ENCODE assay signal across 18 mouse cellular contexts in the genomic region with DNA sequence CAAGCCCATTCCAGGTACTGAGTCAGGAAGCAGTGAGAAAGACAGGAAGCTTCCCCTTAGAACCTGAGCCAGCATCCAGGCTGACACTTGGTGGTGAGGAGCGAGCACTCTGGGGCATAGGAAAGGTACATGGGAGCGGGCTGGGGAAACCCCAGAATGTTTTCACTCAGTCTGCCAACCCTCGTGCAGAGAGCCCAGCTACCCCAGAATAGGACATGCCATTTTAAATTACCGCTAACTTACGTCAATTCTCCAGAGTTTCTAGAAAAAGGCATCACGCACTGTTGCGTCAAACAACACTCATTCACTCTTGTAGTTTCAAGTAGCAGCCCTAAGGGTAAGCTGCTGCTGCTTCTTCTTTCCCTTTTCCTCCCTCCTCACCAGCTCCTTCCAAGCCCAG. TPM values are rescaled to one million over a fixed set of nuclear protein-coding genes. Genes with fewer than 3 reads are reported as not detected.
DNase-seq lines count a peak whose midpoint lies in the region; ATAC-seq and TF ChIP-seq lines count a peak whose summit lies in the region.
"Had no signal": no experiment of that assay in that cellular context is flagged by ENCODE, and none has a peak within 500 bp of the region (broad histone marks: within the 10 kb centered on the region; RNA-seq: fewer than 3 reads in every experiment).

No protein-coding gene starts in this region.

- H3K79me2 ChIP-seq in CH12.LX (replicated peaks; ENCODE audit: control insufficient read depth, extremely low read depth, insufficient read depth, poor library complexity, severe bottlenecking) = no peaks in the 10 kb centered on the region

- H3K27me3 ChIP-seq in lung, postnatal 0 days (replicated peaks; ENCODE audit: insufficient read depth, low read length) = no peaks in the 10 kb centered on the region
- no peaks in the 10 kb centered on the region for H3K27me3 ChIP-seq in CH12.LX (replicated peaks)
- H3K27me3 ChIP-seq in heart, embryonic 11.5 days (ENCODE audit: control insufficient read depth, insufficient read depth, low read length) = no peaks in the 10 kb centered on the region
- no peaks in the 10 kb centered on the region for H3K27me3 ChIP-seq in hindbrain, embryonic 10.5 days (ENCODE audit: insufficient read depth, poor library complexity, severe bottlenecking)
- H3K27me3 ChIP-seq: embryonic facial prominence, embryonic 12.5 days; forebrain, embryonic 13.5 days; forebrain, embryonic 15.5 days had no signal

- H3K4me1 ChIP-seq in lung, postnatal 0 days (ENCODE audit: insufficient read depth, low read depth, low read length) = peaks cover 4% of the 10 kb centered on the region; the same call in 1 of the 2 replicates
- H3K4me1 ChIP-seq in CH12.LX (ENCODE audit: control insufficient read depth in 1 of 2, insufficient read depth in 2 of 2) = peaks cover 20 to 82% of the 10 kb centered on the region in 2 experiments
- H3K4me1 ChIP-seq in heart, embryonic 11.5 days (ENCODE audit: control insufficient read depth, insufficient read depth, low read length) = peaks cover 18% of the 10 kb centered on the region
- peaks cover 8% of the 10 kb centered on the region; the same call in 1 of the 2 replicates for H3K4me1 ChIP-seq in hindbrain, embryonic 10.5 days (replicated peaks)
- H3K4me1 ChIP-seq: embryonic facial prominence, embryonic 10.5 days; embryonic facial prominence, embryonic 12.5 days; forebrain, embryonic 13.5 days; forebrain, embryonic 15.5 days had no signal

- H3K36me3 ChIP-seq in lung, postnatal 0 days (ENCODE audit: insufficient read depth, low read length) = no peaks in the 10 kb centered on the region
- peaks cover 0 to 20% of the 10 kb centered on the region in 2 experiments for H3K36me3 ChIP-seq in CH12.LX (replicated peaks in 1 of 2; ENCODE audit: control insufficient read depth in 1 of 2, insufficient read depth in 1 of 2, low read length in 1 of 2)
- no peaks in the 10 kb centered on the region for H3K36me3 ChIP-seq in heart, embryonic 11.5 days (ENCODE audit: control insufficient read depth, insufficient read depth, low read length)
- H3K36me3 ChIP-seq in hindbrain, embryonic 10.5 days = no peaks in the 10 kb centered on the region
- H3K36me3 ChIP-seq: embryonic facial prominence, embryonic 10.5 days; embryonic facial prominence, embryonic 12.5 days; forebrain, embryonic 15.5 days had no signal

- in situ Hi-C loops in CH12.LX (cut with MboI; ENCODE audit: low pct_ligation_motif_present, low pct_unique_long_range_greater_than_20kb, low sequenced_read_pairs) = no loop called here

- H3K9me3 ChIP-seq in lung, postnatal 0 days (ENCODE audit: low read length) = no peaks in the 10 kb centered on the region
- H3K9me3 ChIP-seq in CH12.LX (replicated peaks; ENCODE audit: low read length) = no peaks in the 10 kb centered on the region
- no peaks in the 10 kb centered on the region for H3K9me3 ChIP-seq in heart, embryonic 11.5 days (replicated peaks; ENCODE audit: control insufficient read depth, low read length)
- no peaks in the 10 kb centered on the region for H3K9me3 ChIP-seq in hindbrain, embryonic 10.5 days
- H3K9me3 ChIP-seq: embryonic facial prominence, embryonic 10.5 days; embryonic facial prominence, embryonic 12.5 days; forebrain, embryonic 13.5 days; forebrain, embryonic 15.5 days had no signal

- no peak overlapping the region for H3K4me2 ChIP-seq in lung, postnatal 0 days (replicated peaks; ENCODE audit: low read depth, low read length)
- peak overlapping the region; percentile 66 for H3K4me2 ChIP-seq in CH12.LX (ENCODE audit: insufficient read depth, low read depth, poor library complexity, severe bottlenecking)
- no peak overlapping the region for H3K4me2 ChIP-seq in heart, embryonic 11.5 days
- H3K4me2 ChIP-seq: embryonic facial prominence, embryonic 12.5 days; forebrain, embryonic 13.5 days; forebrain, embryonic 15.5 days had no signal

- no peak for TF ChIP-seq CTCF in lung, postnatal 0 days (IDR thresholded peaks at IDR 0.05)
- no peak for TF ChIP-seq CTCF in CH12.LX (conservative IDR thresholded peaks at IDR 0.05 in 1 of 2, IDR thresholded peaks at IDR 0.05 in 1 of 2; ENCODE audit: low read depth in 2 of 2, low read length in 2 of 2)

- H3K4me3 ChIP-seq in lung, postnatal 0 days (ENCODE audit: low read depth, low read length) = no peak overlapping the region
- no peak overlapping the region for H3K4me3 ChIP-seq in CH12.LX (replicated peaks in 1 of 3; ENCODE audit: low read depth in 2 of 3, low read length in 2 of 3, poor library complexity in 1 of 3)
- H3K4me3 ChIP-seq in heart, embryonic 11.5 days (ENCODE audit: low read depth, low read length) = no peak overlapping the region
- no peak overlapping the region for H3K4me3 ChIP-seq in hindbrain, embryonic 10.5 days
- H3K4me3 ChIP-seq: embryonic facial prominence, embryonic 10.5 days; embryonic facial prominence, embryonic 12.5 days; forebrain, embryonic 13.5 days; forebrain, embryonic 15.5 days had no signal

- WGBS in lung, postnatal 0 days = 75% methylated on average over 7 of the region's 7 CpGs
- 81% methylated on average over 7 of the region's 7 CpGs for WGBS in heart, embryonic 11.5 days (ENCODE audit: insufficient replicate concordance)
- WGBS in hindbrain, embryonic 10.5 days = 92% methylated on average over 7 of the region's 7 CpGs

- peak; percentile 42; the same call in 1 of the 2 replicates for TF ChIP-seq EP300 in lung, postnatal 0 days (IDR thresholded peaks at IDR 0.05)
- no peak; the same call in none of the 2 replicates for TF ChIP-seq EP300 in CH12.LX (IDR thresholded peaks at IDR 0.05; ENCODE audit: low read length)

- H3K27ac ChIP-seq in lung, postnatal 0 days (ENCODE audit: low read length) = no peak overlapping the region
- H3K27ac ChIP-seq in CH12.LX (ENCODE audit: insufficient read depth, low read depth) = peak overlapping the region; percentile 38; the same call in 1 of the 2 replicates
- no peak overlapping the region for H3K27ac ChIP-seq in heart, embryonic 11.5 days (ENCODE audit: low read depth, low read length)
- H3K27ac ChIP-seq in hindbrain, embryonic 10.5 days = no peak overlapping the region
- H3K27ac ChIP-seq: embryonic facial prominence, embryonic 10.5 days; embryonic facial prominence, embryonic 12.5 days; forebrain, embryonic 13.5 days; forebrain, embryonic 15.5 days had no signal

- dilution Hi-C loops in CH12.LX (cut with MboI; ENCODE audit: extremely low pct_ligation_motif_present, extremely low pct_unique_long_range_greater_than_20kb, low sequenced_read_pairs) = no loop called here

- no peak for TF ChIP-seq POLR2A in CH12.LX (IDR thresholded peaks at IDR 0.05; ENCODE audit: low read depth, low read length)

- no peak for ATAC-seq in lung, postnatal 0 days
- no peak for ATAC-seq in heart, embryonic 11.5 days (replicated peaks; ENCODE audit: insufficient number of reproducible peaks, low FRiP score, low TSS enrichment)
- ATAC-seq: forebrain, embryonic 13.5 days; forebrain, embryonic 15.5 days; forebrain, postnatal 0 days had no signal

- peak; percentile 35 for DNase-seq in lung, postnatal 0 days (ENCODE audit: low spot score)
- no peak for DNase-seq in lung, postnatal 25 days (ENCODE audit: low spot score)
- DNase-seq in CH12.LX (ENCODE audit: extremely low read depth) = peak; percentile 66
- no peak for DNase-seq in hindbrain, embryonic 10.5 days (ENCODE audit: low spot score)
- DNase-seq: adrenal gland, adult 2 months; adrenal gland, postnatal 14 days; adrenal gland, postnatal 36 days; cerebellum, adult 11-12 months; cerebellum, adult 2 months; cerebellum, adult 9-10 months; cerebellum, postnatal 10 days; cerebellum, postnatal 25 days; forebrain, postnatal 0 days had no signal

- no peak for TF ChIP-seq RAD21 in CH12.LX (IDR thresholded peaks at IDR 0.05; ENCODE audit: low read depth, low read length)

- no peak overlapping the region for H3K9ac ChIP-seq in lung, postnatal 0 days (replicated peaks; ENCODE audit: low read depth)
- H3K9ac ChIP-seq in CH12.LX (ENCODE audit: insufficient read depth, low read depth) = no peak overlapping the region
- no peak overlapping the region for H3K9ac ChIP-seq in heart, embryonic 11.5 days (ENCODE audit: low read depth, low read length)
- H3K9ac ChIP-seq: embryonic facial prominence, embryonic 12.5 days; forebrain, embryonic 13.5 days; forebrain, embryonic 15.5 days; forebrain, postnatal 0 days had no signal

TF ChIP-seq in CH12.LX, 34 proteins besides CTCF, POLR2A, EP300 and RAD21 (continues in another document):
- no peak for TF ChIP-seq E2F4 (IDR thresholded peaks at IDR 0.05; ENCODE audit: insufficient replicate concordance, low read depth, low read length)
- TF ChIP-seq MAX (IDR thresholded peaks at IDR 0.05; ENCODE audit: low read length) = peak; percentile 24; the same call in 1 of the 2 replicates
- peak; percentile 56; the same call in 1 of the 2 replicates for TF ChIP-seq IRF4 (IDR thresholded peaks at IDR 0.05; ENCODE audit: low read depth, low read length)
- no peak for TF ChIP-seq ZKSCAN1 (IDR thresholded peaks at IDR 0.05; ENCODE audit: borderline replicate concordance, low read depth, low read length)
- peak; percentile 43; the same call in 1 of the 2 replicates for TF ChIP-seq MYC (IDR thresholded peaks at IDR 0.05; ENCODE audit: low read depth, low read length)
- TF ChIP-seq GABPA (IDR thresholded peaks at IDR 0.05; ENCODE audit: insufficient replicate concordance, low read depth, low read length) = no peak
- peak; percentile 81 for TF ChIP-seq ETS1 (conservative IDR thresholded peaks at IDR 0.05; ENCODE audit: low read depth, low read length)
- peak; percentile 89 for TF ChIP-seq MEF2A (IDR thresholded peaks at IDR 0.05; ENCODE audit: borderline replicate concordance, low read depth, low read length)
- no peak for TF ChIP-seq KAT2A (IDR thresholded peaks at IDR 0.05; ENCODE audit: insufficient replicate concordance, low read length)
- TF ChIP-seq MXI1 (IDR thresholded peaks at IDR 0.05; ENCODE audit: low read depth, low read length) = peak; percentile 34; the same call in 1 of the 2 replicates
- TF ChIP-seq USF1 (IDR thresholded peaks at IDR 0.05; ENCODE audit: low read depth, low read length) = no peak

RNA-seq across cellular contexts. Expression of gene Itgb3bp, which starts 15.4 kb away (rescaled TPM):
- polyA plus RNA-seq in lung, postnatal 0 days (2015; fragmentation: Nextera tagmentation; extraction: Ambion mirVana) = 11.9 and 13.5 TPM in 2 replicates
- total RNA-seq in CH12.LX (2012; rRNA removed) (9.9 and 11.5 TPM in 2 replicates), CH12.LX (2014; rRNA removed) (22.0 and 29.3 TPM in 2 replicates)
- 27.2 and 29.1 TPM in 2 replicates for polyA plus RNA-seq in CH12.LX (2012; ENCODE audit: insufficient read length, low read depth)
- 38.5 and 43.0 TPM in 2 replicates for polyA plus RNA-seq in heart, embryonic 11.5 days (2014; fragmentation: Nextera tagmentation; extraction: Ambion mirVana)
- polyA plus RNA-seq in hindbrain, embryonic 10.5 days (2016; fragmentation: Nextera tagmentation; extraction: Ambion mirVana) = 51.8 and 56.2 TPM in 2 replicates

RNA-seq across cellular contexts. Expression of gene Pgm1, which starts 15.8 kb away (rescaled TPM):
- polyA plus RNA-seq in lung, postnatal 0 days (2015; fragmentation: Nextera tagmentation; extraction: Ambion mirVana) = 76.3 and 81.6 TPM in 2 replicates
- total RNA-seq in CH12.LX (2012; rRNA removed) = 49.1 and 97.9 TPM in 2 replicates
- 74.7 and 95.7 TPM in 2 replicates for total RNA-seq in CH12.LX (2014; rRNA removed)
- polyA plus RNA-seq in CH12.LX (2012; ENCODE audit: insufficient read length, low read depth) = 49.8 and 54.0 TPM in 2 replicates
- polyA plus RNA-seq in heart, embryonic 11.5 days (2014; fragmentation: Nextera tagmentation; extraction: Ambion mirVana) = 277 and 308 TPM in 2 replicates
- 61.3 and 71.8 TPM in 2 replicates for polyA plus RNA-seq in hindbrain, embryonic 10.5 days (2016; fragmentation: Nextera tagmentation; extraction: Ambion mirVana)

Comparison
In these comparisons a context has a peak if more than half of its experiments do, and no peak if none do; other contexts are left out.
1. DNase-seq: peak in lung, postnatal 0 days (single experiment) and CH12.LX (single experiment); none in lung, postnatal 25 days (single experiment) and hindbrain, embryonic 10.5 days (single experiment).